Mouse (Mus musculus) neural tube, embryonic 14.5 days (tissue): ENCODE results near the gene Ripor1. TPM values are rescaled to one million over a fixed set of nuclear protein-coding genes. Genes with fewer than 3 reads are reported as not detected.

ENCODE experiments used
- ATAC-seq: fragments of 200-750 bp; cut with Nextera tagmentation; 2 replicates; pipeline ENCODE4 v1.8.0; 2017; ENCODE audit warnings: low read depth, mild to moderate bottlenecking, moderate TSS enrichment, moderate library complexity
- H3K27ac ChIP-seq: fragments of 300-500 bp; sonication (generic); 2 replicates; pipeline ENCODE4 v1.5.1; 2014; ENCODE audit warnings: low read depth, mild to moderate bottlenecking, control low read depth, low read length, moderate library complexity, mixed read lengths
- H3K27me3 ChIP-seq: fragments of 300-500 bp; sonication (generic); 2 replicates; pipeline ENCODE4 v1.6.1; 2014; ENCODE audit warnings: low read length; ENCODE audit not compliant: control insufficient read depth, insufficient read depth
- H3K36me3 ChIP-seq: fragments of 300-500 bp; sonication (generic); 2 replicates; pipeline ENCODE4 v1.6.1; 2014; ENCODE audit warnings: low read length, mixed read lengths; ENCODE audit not compliant: control insufficient read depth, insufficient read depth
- H3K4me1 ChIP-seq: fragments of 300-500 bp; sonication (generic); 2 replicates; pipeline ENCODE4 v1.6.1; 2014; ENCODE audit warnings: low read length; ENCODE audit not compliant: control insufficient read depth, insufficient read depth
- H3K4me2 ChIP-seq: fragments of 300-500 bp; sonication (generic); 2 replicates; pipeline ENCODE4 v1.6.1; 2014; ENCODE audit warnings: mild to moderate bottlenecking, low read depth, low read length, control low read depth
- H3K4me3 ChIP-seq: fragments of 300-500 bp; sonication (generic); 2 replicates; pipeline ENCODE4 v1.5.1; 2014; ENCODE audit warnings: low read depth, low read length, control low read depth, mixed read lengths
- H3K9ac ChIP-seq: fragments of 300-500 bp; sonication (generic); replicated peaks from 2 replicates; pipeline ENCODE4 v1.6.1; 2014; ENCODE audit warnings: low read depth, mild to moderate bottlenecking, control low read depth, low read length, mixed read lengths
- H3K9me3 ChIP-seq: fragments of 300-500 bp; sonication (generic); 2 replicates; pipeline ENCODE4 v1.6.1; 2016; ENCODE audit warnings: low read length; ENCODE audit not compliant: control insufficient read depth
- WGBS: fragments of 180-500 bp; shearing (Covaris S2); extraction: QIAGEN DNeasy Blood & Tissue Kit; methylation state at CpG from one replicate; pipeline ENCODE4 v1.1.7; 2014; 5-methylcytosine and 5-hydroxymethylcytosine counted together
- polyA plus RNA-seq: library from polyadenylated mRNA; unstranded; fragments of >200 nt; fragmentation: Nextera tagmentation; extraction: Ambion mirVana; gene quantifications from 2 replicates; pipeline ENCODE4 v1.2.1, GENCODE M21; 2014

Ripor1 gene
- polyA plus RNA-seq, 1 experiment from 2014 or later = 25.8 TPM

- no peak for ATAC-seq
- Histone ChIP-seq H3K4me1 (peaks cover 11% of the 10 kb centered on the region), H3K9ac (no peak overlapping the region), H3K9me3 (no peaks in the 10 kb centered on the region), H3K4me3 (no peak overlapping the region), H3K36me3 (peaks cover 19% of the 10 kb centered on the region), H3K4me2 (0 out of 2 replicates have a peak overlapping the region, but pooled peaks have one; percentile 18), H3K27ac (no peak overlapping the region), H3K27me3 (peaks cover 7% of the 10 kb centered on the region)
- WGBS = 7% methylated on average over 20 of the region's 20 CpGs
Measured at GRCm38 (mm10) chr8:105613037-105613436, 8.0 kb downstream of the Ripor1 start.

GRCm38 (mm10) chr8:105613830-105614511, 8.9 kb downstream of the Ripor1 start:
- no peak overlapping the region for H3K27ac ChIP-seq
- peak; percentile 50; the same call in 1 of the 2 replicates for ATAC-seq
- no peaks in the 10 kb centered on the region for H3K9me3 ChIP-seq
- H3K4me2 ChIP-seq = peak overlapping the region; percentile 79
- H3K4me1 ChIP-seq = peaks cover 11% of the 10 kb centered on the region
- peaks cover 7% of the 10 kb centered on the region for H3K27me3 ChIP-seq
- peak overlapping the region; percentile 39 for H3K4me3 ChIP-seq
- under 1% methylated on average over 49 of the region's 50 CpGs for WGBS
- peaks cover 26% of the 10 kb centered on the region for H3K36me3 ChIP-seq
- H3K9ac ChIP-seq = peak overlapping the region; percentile 53

- 89% methylated on average over 9 of the region's 9 CpGs for WGBS
- Histone ChIP-seq H3K4me1 (peaks cover 11% of the 10 kb centered on the region), H3K36me3 (peaks cover 43% of the 10 kb centered on the region), H3K9ac (no peak overlapping the region), H3K27ac (no peak overlapping the region), H3K9me3 (no peaks in the 10 kb centered on the region), H3K4me3 (no peak overlapping the region), H3K4me2 (no peak overlapping the region), H3K27me3 (peaks cover 7% of the 10 kb centered on the region)
- ATAC-seq = no peak
Measured at GRCm38 (mm10) chr8:105615942-105616341, 10.9 kb downstream of the Ripor1 start.

- Histone ChIP-seq H3K27ac (no peak overlapping the region), H3K9ac (no peak overlapping the region), H3K4me2 (no peak overlapping the region), H3K4me1 (peaks cover 16% of the 10 kb centered on the region), H3K36me3 (peaks cover 50% of the 10 kb centered on the region), H3K9me3 (no peaks in the 10 kb centered on the region), H3K27me3 (peaks cover 5% of the 10 kb centered on the region), H3K4me3 (no peak overlapping the region)
- 89% methylated on average over 21 of the region's 21 CpGs for WGBS
- no peak for ATAC-seq
Measured at GRCm38 (mm10) chr8:105617451-105618278, 12.6 kb downstream of the Ripor1 start.

GRCm38 (mm10) chr8:105618279-105618634, 13.2 kb downstream of the Ripor1 start:
- Histone ChIP-seq H3K27me3 (no peaks in the 10 kb centered on the region), H3K9me3 (no peaks in the 10 kb centered on the region), H3K4me3 (no peak overlapping the region), H3K36me3 (peaks cover 50% of the 10 kb centered on the region), H3K4me1 (peaks cover 18% of the 10 kb centered on the region), H3K4me2 (no peak overlapping the region), H3K27ac (no peak overlapping the region), H3K9ac (no peak overlapping the region)
- no peak for ATAC-seq
- 96% methylated on average over 5 of the region's 5 CpGs for WGBS

- H3K27ac ChIP-seq = no peak overlapping the region
- no peaks in the 10 kb centered on the region for H3K9me3 ChIP-seq
- WGBS = 90% methylated on average over 19 of the region's 19 CpGs
- no peaks in the 10 kb centered on the region for H3K27me3 ChIP-seq
- H3K4me3 ChIP-seq = no peak overlapping the region
- no peak for ATAC-seq
- no peak overlapping the region for H3K9ac ChIP-seq
- H3K4me1 ChIP-seq = peaks cover 13% of the 10 kb centered on the region
- peaks cover 50% of the 10 kb centered on the region for H3K36me3 ChIP-seq
- H3K4me2 ChIP-seq = no peak overlapping the region
Measured at GRCm38 (mm10) chr8:105618892-105619591, 14.0 kb downstream of the Ripor1 start.

- 83% methylated on average over 19 of the region's 19 CpGs for WGBS
- no peak for ATAC-seq
- Histone ChIP-seq H3K27ac (no peak overlapping the region), H3K36me3 (peaks cover 50% of the 10 kb centered on the region), H3K4me2 (no peak overlapping the region), H3K4me3 (no peak overlapping the region), H3K9ac (no peak overlapping the region), H3K27me3 (no peaks in the 10 kb centered on the region), H3K4me1 (peaks cover 10% of the 10 kb centered on the region; the same call in 1 of the 2 replicates), H3K9me3 (no peaks in the 10 kb centered on the region)
Measured at GRCm38 (mm10) chr8:105620211-105620610, 15.2 kb downstream of the Ripor1 start.

GRCm38 (mm10) chr8:105620946-105621720, 16.1 kb downstream of the Ripor1 start:
- no peak overlapping the region for H3K4me2 ChIP-seq
- peaks cover 50% of the 10 kb centered on the region for H3K36me3 ChIP-seq
- no peak overlapping the region; the same call in 1 of the 2 replicates for H3K9ac ChIP-seq
- H3K27ac ChIP-seq = peak overlapping the region; percentile 45
- ATAC-seq = no peak
- H3K9me3 ChIP-seq = no peaks in the 10 kb centered on the region
- peaks cover 10% of the 10 kb centered on the region; the same call in 1 of the 2 replicates for H3K4me1 ChIP-seq
- H3K4me3 ChIP-seq = no peak overlapping the region
- WGBS = 91% methylated on average over 21 of the region's 21 CpGs
- H3K27me3 ChIP-seq = no peaks in the 10 kb centered on the region
